Mouse (Mus musculus) MEL (cell line): ENCODE data around the gene Ipmk.

Experiments used
- CTCF ChIP-seq, 3 experiments: IDR thresholded peaks in 2 of 3; conservative IDR thresholded peaks in 1 of 3; 2 replicates each; pipeline ENCODE4 v1.5.1; 2011 to 2012; ENCODE audit warnings: low read length in 3 of 3, low read depth in 2 of 3, mild to moderate bottlenecking in 2 of 3, improper control_type of control experiment in 1 of 3, inconsistent platforms in 1 of 3, mixed read lengths in 1 of 3, moderate library complexity in 1 of 3; ENCODE audit not compliant: control insufficient read depth in 1 of 3, insufficient read depth in 1 of 3, poor library complexity in 1 of 3, severe bottlenecking in 1 of 3
- GATA1 ChIP-seq: IDR thresholded peaks from 2 replicates; pipeline ENCODE4 v1.6.1; 2011; ENCODE audit warnings: low read depth, low read length, improper control_type of control experiment
- NRF1 ChIP-seq: IDR thresholded peaks from 2 replicates; pipeline ENCODE4 v1.6.1; 2014; ENCODE audit warnings: low read depth, mild to moderate bottlenecking, inconsistent platforms, low read length, improper control_type of control experiment, moderate library complexity; ENCODE audit not compliant: poor library complexity, insufficient read depth, severe bottlenecking
- POLR2A ChIP-seq, 2 experiments: IDR thresholded peaks; 2 replicates each; pipeline ENCODE4 v1.6.1; 2011 to 2012; ENCODE audit warnings: low read length in 2 of 2, mild to moderate bottlenecking in 2 of 2, control low read depth in 1 of 2, improper control_type of control experiment in 1 of 2, low read depth in 1 of 2, moderate library complexity in 1 of 2; ENCODE audit not compliant: control insufficient read depth in 1 of 2, insufficient read depth in 1 of 2, poor library complexity in 1 of 2
- POLR2AphosphoS2 ChIP-seq: IDR thresholded peaks from 2 replicates; pipeline ENCODE4 v1.6.1; 2011; ENCODE audit warnings: low read length, improper control_type of control experiment
- USF1 ChIP-seq: IDR thresholded peaks from 2 replicates; pipeline ENCODE4 v1.6.1; 2014; ENCODE audit warnings: low read depth, mild to moderate bottlenecking, inconsistent platforms, low read length, improper control_type of control experiment, moderate library complexity

- no peak for TF ChIP-seq POLR2AphosphoS2
- TF ChIP-seq CTCF (IDR thresholded peaks at IDR 0.05 in 2 of 3, conservative IDR thresholded peaks at IDR 0.05 in 1 of 3; ENCODE audit: control insufficient read depth in 1 of 3, insufficient read depth in 1 of 3, low read depth in 2 of 3, low read length in 3 of 3, poor library complexity in 1 of 3, severe bottlenecking in 1 of 3): no peak
- TF ChIP-seq NRF1: no peak
- no peak for TF ChIP-seq GATA1
- no peak for TF ChIP-seq POLR2A (IDR thresholded peaks at IDR 0.05; ENCODE audit: control insufficient read depth in 1 of 2, insufficient read depth in 1 of 2, low read depth in 1 of 2, low read length in 2 of 2, poor library complexity in 1 of 2)
- TF ChIP-seq USF1: no peak
These were observed 7.4 kb upstream of the Ipmk start for GRCm38 (mm10) chr10:71340195-71340594.
